Mouse (Mus musculus): ENCODE data around the gene Tdp2. TPM values are rescaled to one million over a fixed set of nuclear protein-coding genes. Genes with fewer than 3 reads are reported as not detected.
A peak's percentile ranks its signal among the peaks of the same experiment; 100 is the strongest.

The Tdp2 gene
- polyA plus RNA-seq (2016; fragmentation: Nextera tagmentation; extraction: Ambion mirVana), result 74.3 and 77.2 TPM in 2 replicates

GRCm38 (mm10) chr13:24831353-24832130, at the start of gene Tdp2, which contains the start of gene Acot13:
Gene Tdp2, plus strand, starts transcription at chr13:24831679.
Gene Acot13, minus strand, starts transcription at chr13:24831540.
- H3K4me1 ChIP-seq (replicated peaks), result peaks cover 27% of the 10 kb centered on the region
- peaks cover 8% of the 10 kb centered on the region; the same call in 1 of the 2 replicates for H3K36me3 ChIP-seq
- under 1% methylated on average over 86 of the region's 90 CpGs for WGBS
- H3K27me3 ChIP-seq, result no peaks in the 10 kb centered on the region
- peak within 1 kb of the TSS; percentile 95 for H3K4me3 ChIP-seq (replicated peaks)
- H3K9ac ChIP-seq (replicated peaks), result peak within 1 kb of the TSS; percentile 91
- ATAC-seq (ENCODE audit: insufficient number of reproducible peaks, insufficient read depth, low FRiP score, low TSS enrichment, low read depth), result peak; percentile 95
- H3K27ac ChIP-seq, result peak within 1 kb of the TSS; percentile 95
- H3K4me2 ChIP-seq, result peak within 1 kb of the TSS; percentile 75
- H3K9me3 ChIP-seq, result no peaks in the 10 kb centered on the region

- H3K4me1 ChIP-seq (replicated peaks), result no peaks in the 10 kb centered on the region
- H3K27ac ChIP-seq, result no peak overlapping the region
- H3K4me3 ChIP-seq (replicated peaks), result no peak overlapping the region
- no peaks in the 10 kb centered on the region for H3K27me3 ChIP-seq
- ATAC-seq (ENCODE audit: insufficient number of reproducible peaks, insufficient read depth, low FRiP score, low TSS enrichment, low read depth), result no peak
- 65% methylated on average over 5 of the region's 5 CpGs for WGBS
- no peak overlapping the region for H3K4me2 ChIP-seq
- no peak overlapping the region for H3K9ac ChIP-seq (replicated peaks)
- H3K9me3 ChIP-seq, result no peaks in the 10 kb centered on the region
- no peaks in the 10 kb centered on the region for H3K36me3 ChIP-seq
Measured at GRCm38 (mm10) chr13:24781916-24782315, 49.6 kb upstream of the Tdp2 start.

GRCm38 (mm10) chr13:24786014-24786490, 45.4 kb upstream of the Tdp2 start:
- Histone ChIP-seq H3K27ac (no peak overlapping the region), H3K4me1 (replicated peaks) (no peaks in the 10 kb centered on the region), H3K9me3 (no peaks in the 10 kb centered on the region), H3K4me3 (replicated peaks) (no peak overlapping the region), H3K9ac (replicated peaks) (no peak overlapping the region), H3K27me3 (no peaks in the 10 kb centered on the region), H3K36me3 (no peaks in the 10 kb centered on the region), H3K4me2 (no peak overlapping the region)
- WGBS, result 72% methylated on average over 11 of the region's 11 CpGs
- no peak for ATAC-seq (ENCODE audit: insufficient number of reproducible peaks, insufficient read depth, low FRiP score, low TSS enrichment, low read depth)

GRCm38 (mm10) chr13:24787477-24787876, 44.0 kb upstream of the Tdp2 start:
- Histone ChIP-seq H3K4me3 (replicated peaks) (no peak overlapping the region), H3K36me3 (no peaks in the 10 kb centered on the region), H3K9me3 (no peaks in the 10 kb centered on the region), H3K4me1 (replicated peaks) (no peaks in the 10 kb centered on the region), H3K27me3 (no peaks in the 10 kb centered on the region), H3K9ac (replicated peaks) (no peak overlapping the region), H3K4me2 (no peak overlapping the region), H3K27ac (no peak overlapping the region)
- ATAC-seq (ENCODE audit: insufficient number of reproducible peaks, insufficient read depth, low FRiP score, low TSS enrichment, low read depth), result no peak
- 86% methylated on average over 5 of the region's 5 CpGs for WGBS

- no peak overlapping the region for H3K4me2 ChIP-seq
- H3K27me3 ChIP-seq, result no peaks in the 10 kb centered on the region
- ATAC-seq (ENCODE audit: insufficient number of reproducible peaks, insufficient read depth, low FRiP score, low TSS enrichment, low read depth), result no peak
- no peak overlapping the region for H3K4me3 ChIP-seq (replicated peaks)
- H3K27ac ChIP-seq, result no peak overlapping the region
- H3K36me3 ChIP-seq, result no peaks in the 10 kb centered on the region
- no peaks in the 10 kb centered on the region for H3K4me1 ChIP-seq (replicated peaks)
- no peaks in the 10 kb centered on the region for H3K9me3 ChIP-seq
- WGBS, result 71% methylated on average over 2 of the region's 2 CpGs
- no peak overlapping the region for H3K9ac ChIP-seq (replicated peaks)
Measured at GRCm38 (mm10) chr13:24791349-24791748, 40.1 kb upstream of the Tdp2 start.

- Histone ChIP-seq H3K4me2 (no peak overlapping the region), H3K4me3 (replicated peaks) (no peak overlapping the region), H3K9me3 (no peaks in the 10 kb centered on the region), H3K4me1 (replicated peaks) (0 out of 2 replicates have a peak, but pooled peaks cover 2% of the 10 kb centered on the region), H3K27me3 (no peaks in the 10 kb centered on the region), H3K36me3 (no peaks in the 10 kb centered on the region), H3K27ac (no peak overlapping the region), H3K9ac (replicated peaks) (no peak overlapping the region)
- no peak for ATAC-seq (ENCODE audit: insufficient number of reproducible peaks, insufficient read depth, low FRiP score, low TSS enrichment, low read depth)
- 86% methylated on average over 9 of the region's 9 CpGs for WGBS
Measured at GRCm38 (mm10) chr13:24792411-24793045, 39.0 kb upstream of the Tdp2 start.

- Histone ChIP-seq H3K36me3 (no peaks in the 10 kb centered on the region), H3K4me3 (replicated peaks) (no peak overlapping the region), H3K4me2 (no peak overlapping the region), H3K9ac (replicated peaks) (no peak overlapping the region), H3K9me3 (no peaks in the 10 kb centered on the region), H3K4me1 (replicated peaks) (0 out of 2 replicates have a peak, but pooled peaks cover 10% of the 10 kb centered on the region), H3K27ac (no peak overlapping the region), H3K27me3 (no peaks in the 10 kb centered on the region)
- no peak for ATAC-seq (ENCODE audit: insufficient number of reproducible peaks, insufficient read depth, low FRiP score, low TSS enrichment, low read depth)
- WGBS, result 95% methylated on average over 4 of the region's 4 CpGs
Measured at GRCm38 (mm10) chr13:24798686-24799085, 32.8 kb upstream of the Tdp2 start.

GRCm38 (mm10) chr13:24799378-24799777, 32.1 kb upstream of the Tdp2 start:
- no peaks in the 10 kb centered on the region for H3K36me3 ChIP-seq
- peaks cover 10% of the 10 kb centered on the region; the same call in 1 of the 2 replicates for H3K4me1 ChIP-seq (replicated peaks)
- no peak overlapping the region for H3K9ac ChIP-seq (replicated peaks)
- no peak for ATAC-seq (ENCODE audit: insufficient number of reproducible peaks, insufficient read depth, low FRiP score, low TSS enrichment, low read depth)
- no peaks in the 10 kb centered on the region for H3K27me3 ChIP-seq
- H3K9me3 ChIP-seq, result no peaks in the 10 kb centered on the region
- peak overlapping the region; percentile 100 for H3K4me3 ChIP-seq (replicated peaks)
- no peak overlapping the region for H3K27ac ChIP-seq
- peak overlapping the region; percentile 85 for H3K4me2 ChIP-seq
- WGBS, result 56% methylated on average over 5 of the region's 5 CpGs

GRCm38 (mm10) chr13:24799925-24800673, 31.4 kb upstream of the Tdp2 start:
- no peaks in the 10 kb centered on the region for H3K27me3 ChIP-seq
- H3K4me3 ChIP-seq (replicated peaks), result peak overlapping the region; percentile 100
- ATAC-seq (ENCODE audit: insufficient number of reproducible peaks, insufficient read depth, low FRiP score, low TSS enrichment, low read depth), result no peak
- no peaks in the 10 kb centered on the region for H3K36me3 ChIP-seq
- peak overlapping the region; percentile 61 for H3K9ac ChIP-seq (replicated peaks)
- WGBS, result under 1% methylated on average over 31 of the region's 31 CpGs
- no peaks in the 10 kb centered on the region for H3K9me3 ChIP-seq
- H3K27ac ChIP-seq, result peak overlapping the region; percentile 80
- H3K4me1 ChIP-seq (replicated peaks), result peaks cover 13% of the 10 kb centered on the region
- peak overlapping the region; percentile 85 for H3K4me2 ChIP-seq

- Histone ChIP-seq H3K27ac (peak overlapping the region; percentile 100), H3K4me2 (peak overlapping the region; percentile 85), H3K4me3 (replicated peaks) (peak overlapping the region; percentile 100), H3K27me3 (no peaks in the 10 kb centered on the region), H3K9ac (replicated peaks) (peak overlapping the region; percentile 99), H3K9me3 (no peaks in the 10 kb centered on the region), H3K36me3 (peaks cover 6% of the 10 kb centered on the region; the same call in 1 of the 2 replicates), H3K4me1 (replicated peaks) (peaks cover 13% of the 10 kb centered on the region)
- ATAC-seq (ENCODE audit: insufficient number of reproducible peaks, insufficient read depth, low FRiP score, low TSS enrichment, low read depth), result peak; percentile 98
- under 1% methylated on average over 42 of the region's 42 CpGs for WGBS
Measured at GRCm38 (mm10) chr13:24800674-24801307, 30.7 kb upstream of the Tdp2 start.
